Mouse (Mus musculus): ENCODE results near the gene Thnsl2. TPM values are rescaled to one million over a fixed set of nuclear protein-coding genes. Genes with fewer than 3 reads are reported as not detected.
A peak's percentile ranks its signal among the peaks of the same experiment; 100 is the strongest.

Thnsl2 gene
- polyA plus RNA-seq, 1 experiment from 2014 or later = 7.5 TPM

DNA sequence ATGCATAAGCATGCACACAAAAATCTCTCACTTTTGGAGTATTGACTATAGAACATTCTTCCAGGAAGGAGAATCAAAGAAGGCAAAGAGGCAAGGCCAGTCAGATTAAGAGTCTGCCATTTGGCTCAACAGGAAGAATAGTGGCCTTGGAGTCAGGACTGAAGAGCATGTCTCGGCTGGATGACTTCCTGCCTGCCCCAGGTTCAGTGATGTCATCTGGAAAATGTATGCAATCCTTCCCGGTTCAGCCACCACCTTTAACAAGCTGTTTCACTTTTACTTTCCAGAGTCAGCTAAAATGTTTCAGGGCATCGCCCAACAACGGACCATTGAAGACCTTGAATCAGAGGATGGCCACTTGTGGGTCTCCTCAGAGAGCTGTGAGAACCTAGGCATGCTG, 55.2 kb downstream of the Thnsl2 start:
- no peak overlapping the region for H3K9ac ChIP-seq
- no peak overlapping the region for H3K27ac ChIP-seq (ENCODE audit: low read depth)
- TF ChIP-seq CTCF (IDR thresholded peaks at IDR 0.05; ENCODE audit: low read depth) = no peak
- H3K27me3 ChIP-seq (ENCODE audit: insufficient read depth, low read length) = no peaks in the 10 kb centered on the region
- 0 out of 2 replicates have a peak, but pooled peaks cover 2% of the 10 kb centered on the region for H3K4me1 ChIP-seq (ENCODE audit: insufficient read depth)
- ATAC-seq (ENCODE audit: insufficient read depth) = no peak
- H3K4me2 ChIP-seq = no peak overlapping the region
- H3K9me3 ChIP-seq (ENCODE audit: low read depth, low read length) = no peaks in the 10 kb centered on the region
- H3K4me3 ChIP-seq (ENCODE audit: low read depth, low read length) = no peak overlapping the region
- 47% methylated on average over 4 of the region's 4 CpGs for WGBS
- H3K36me3 ChIP-seq (ENCODE audit: insufficient read depth) = no peaks in the 10 kb centered on the region
- DNase-seq = peak; percentile 29

DNA sequence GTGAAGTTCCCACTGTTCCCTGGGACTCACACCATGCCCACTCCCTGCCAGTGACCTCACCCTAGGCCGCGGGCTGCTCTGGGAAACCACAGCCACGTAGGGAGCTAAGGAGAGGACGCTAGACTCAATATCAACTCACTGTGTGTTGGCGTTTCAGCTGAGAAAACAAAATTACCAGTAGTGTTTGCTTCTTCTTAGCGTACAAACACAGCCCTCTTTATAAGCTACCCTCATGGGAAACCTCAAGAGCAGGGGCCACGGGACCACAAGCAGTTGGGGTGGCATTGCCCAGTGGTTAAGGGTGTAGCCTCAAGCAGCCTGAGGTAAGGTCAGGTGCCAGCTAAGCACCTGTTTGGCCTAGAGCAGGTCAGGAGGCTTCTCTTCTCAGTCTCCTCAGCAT, 60.8 kb downstream of the Thnsl2 start:
- H3K36me3 ChIP-seq (ENCODE audit: insufficient read depth) = no peaks in the 10 kb centered on the region
- no peak for TF ChIP-seq CTCF (IDR thresholded peaks at IDR 0.05; ENCODE audit: low read depth)
- no peak overlapping the region for H3K4me3 ChIP-seq (ENCODE audit: low read depth, low read length)
- no peak overlapping the region for H3K9ac ChIP-seq
- no peaks in the 10 kb centered on the region for H3K9me3 ChIP-seq (ENCODE audit: low read depth, low read length)
- no peak overlapping the region for H3K27ac ChIP-seq (ENCODE audit: low read depth)
- H3K27me3 ChIP-seq (ENCODE audit: insufficient read depth, low read length) = no peaks in the 10 kb centered on the region
- H3K4me2 ChIP-seq = no peak overlapping the region
- no peak for ATAC-seq (ENCODE audit: insufficient read depth)
- 71% methylated on average over 7 of the region's 7 CpGs for WGBS
- H3K4me1 ChIP-seq (ENCODE audit: insufficient read depth) = no peaks in the 10 kb centered on the region
- DNase-seq = no peak

DNA sequence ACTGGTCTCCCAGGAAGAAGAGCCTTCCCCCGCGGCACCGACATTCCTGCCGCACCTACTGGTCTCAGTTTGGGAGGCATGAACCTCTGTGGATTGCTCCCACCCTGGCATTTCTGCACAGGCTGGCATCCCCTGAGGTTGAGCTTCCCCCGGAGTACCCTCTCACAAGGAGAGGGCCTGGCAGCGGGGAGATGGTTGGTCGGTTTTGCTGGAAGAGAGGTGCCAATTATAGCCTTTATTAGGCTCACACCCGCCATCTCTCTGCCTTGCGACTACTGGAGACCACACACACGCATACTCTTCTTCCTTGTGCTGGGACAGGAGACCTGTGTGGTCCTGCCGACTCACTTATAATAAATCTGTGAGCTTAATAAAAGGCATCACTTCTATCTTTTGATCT, 62.2 kb downstream of the Thnsl2 start:
- no peak overlapping the region for H3K27ac ChIP-seq (ENCODE audit: low read depth)
- 70% methylated on average over 11 of the region's 11 CpGs for WGBS
- no peak for ATAC-seq (ENCODE audit: insufficient read depth)

GRCm38 (mm10) chr6:71081230-71081629, 63.0 kb downstream of the Thnsl2 start:
- H3K4me3 ChIP-seq (ENCODE audit: low read depth, low read length) = no peak overlapping the region
- no peak overlapping the region for H3K27ac ChIP-seq (ENCODE audit: low read depth)
- no peaks in the 10 kb centered on the region for H3K9me3 ChIP-seq (ENCODE audit: low read depth, low read length)
- WGBS = 55% methylated on average over 6 of the region's 6 CpGs
- no peaks in the 10 kb centered on the region for H3K4me1 ChIP-seq (ENCODE audit: insufficient read depth)
- H3K36me3 ChIP-seq (ENCODE audit: insufficient read depth) = no peaks in the 10 kb centered on the region
- no peak overlapping the region for H3K9ac ChIP-seq
- no peak overlapping the region for H3K4me2 ChIP-seq
- TF ChIP-seq CTCF (IDR thresholded peaks at IDR 0.05; ENCODE audit: low read depth) = no peak
- DNase-seq (no peak), ATAC-seq (ENCODE audit: insufficient read depth) (no peak)
- no peaks in the 10 kb centered on the region for H3K27me3 ChIP-seq (ENCODE audit: insufficient read depth, low read length)

More for the DNA sequence above, 62.2 kb downstream of the Thnsl2 start:
- Histone ChIP-seq H3K4me2 (no peak overlapping the region), H3K4me1 (ENCODE audit: insufficient read depth) (no peaks in the 10 kb centered on the region), H3K9me3 (ENCODE audit: low read depth, low read length) (no peaks in the 10 kb centered on the region), H3K36me3 (ENCODE audit: insufficient read depth) (no peaks in the 10 kb centered on the region), H3K27me3 (ENCODE audit: insufficient read depth, low read length) (no peaks in the 10 kb centered on the region), H3K9ac (no peak overlapping the region), H3K4me3 (ENCODE audit: low read depth, low read length) (no peak overlapping the region)
- TF ChIP-seq CTCF (IDR thresholded peaks at IDR 0.05; ENCODE audit: low read depth) = no peak
- no peak for DNase-seq

Other genes starting within 250 kb of the Thnsl2 start
- not detected in 2 replicates for gene Tex37, start 225.5 kb downstream of the Thnsl2 start, polyA plus RNA-seq (2014; fragmentation: Nextera tagmentation; extraction: Ambion mirVana)
- not detected in 2 replicates for gene Foxi3, start 187.9 kb downstream of the Thnsl2 start, polyA plus RNA-seq (2014; fragmentation: Nextera tagmentation; extraction: Ambion mirVana)
- not detected in 2 replicates for gene Fabp1, start 55.4 kb upstream of the Thnsl2 start, polyA plus RNA-seq (2014; fragmentation: Nextera tagmentation; extraction: Ambion mirVana)
- gene Krcc1, start 127.2 kb upstream of the Thnsl2 start, polyA plus RNA-seq (2014; fragmentation: Nextera tagmentation; extraction: Ambion mirVana) = 45.5 and 49.0 TPM in 2 replicates
- 0.53 and 2.7 TPM in 2 replicates for gene Smyd1, start 177.8 kb upstream of the Thnsl2 start, polyA plus RNA-seq (2014; fragmentation: Nextera tagmentation; extraction: Ambion mirVana)
- 0.20 TPM in 1 of 2 replicates, not detected in the other for gene Cd8b1, start 178.3 kb upstream of the Thnsl2 start, polyA plus RNA-seq (2014; fragmentation: Nextera tagmentation; extraction: Ambion mirVana)
- gene Cd8a, start 229.0 kb upstream of the Thnsl2 start, polyA plus RNA-seq (2014; fragmentation: Nextera tagmentation; extraction: Ambion mirVana) = not detected in 2 replicates

Measured in lung, embryonic 14.5 days (tissue).